Mouse (Mus musculus) right cerebral cortex, postnatal 25 days (tissue): ENCODE measurements at regions not wholly inside any gene's neighbourhood (a gene's known extent, or its start where the extent isn't known, plus 50 kb on each side); places are given as distances from the start of the nearest gene placed in this dataset.

Source experiments
- DNase-seq: peaks from one replicate; pipeline ENCODE4 v3.0.0; 2022

GRCm38 (mm10) chr9:120677216-120677615, 106.0 kb downstream of the Rpl14 start:
- DNase-seq: no peak

GRCm38 (mm10) chr9:120679822-120680426, 108.7 kb downstream of the Rpl14 start:
- DNase-seq: no peak

GRCm38 (mm10) chr9:120681404-120681803, 110.2 kb downstream of the Rpl14 start:
- DNase-seq: no peak

DNA sequence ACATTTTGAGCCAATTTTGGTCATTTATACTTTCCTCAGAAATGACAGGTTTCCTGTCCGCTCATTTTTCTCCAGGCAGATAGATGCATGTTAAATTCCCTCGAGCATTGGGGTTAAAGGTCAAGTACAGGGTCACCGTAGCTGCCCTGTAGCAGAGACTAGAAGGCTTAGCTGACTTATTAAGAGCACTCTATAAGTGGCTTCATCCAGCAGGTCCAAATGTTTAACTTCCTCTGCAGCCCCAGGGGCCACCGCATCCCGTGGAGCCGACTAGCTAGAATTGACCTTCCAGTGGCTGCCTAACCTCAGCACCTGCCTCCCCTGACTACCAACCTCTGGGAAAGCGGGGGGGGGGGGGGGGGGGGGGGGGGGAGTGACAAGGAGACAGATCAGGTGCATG, 114.7 kb downstream of the Rpl14 start:
- DNase-seq: no peak

DNA sequence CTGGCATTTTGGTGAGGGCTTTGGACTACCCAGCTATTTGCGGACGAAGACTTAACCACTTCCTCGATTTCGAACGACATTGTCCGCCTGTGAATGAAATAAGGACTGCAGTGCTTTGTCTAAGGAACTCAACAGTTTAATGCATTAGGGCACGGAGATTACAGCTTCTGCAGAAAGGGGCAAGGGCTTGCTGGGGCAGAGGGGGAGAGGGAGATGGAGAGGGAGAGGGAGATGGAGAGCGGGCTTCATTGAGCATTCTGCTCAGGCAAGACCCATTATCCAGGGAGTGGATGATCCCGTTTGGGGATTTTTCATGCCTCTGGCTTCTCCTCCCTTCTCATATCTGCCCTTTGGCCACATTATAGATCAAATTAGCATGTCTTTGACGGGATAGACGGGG, 117.8 kb downstream of the Rpl14 start:
- no peak for DNase-seq

GRCm38 (mm10) chr9:120690510-120690909, 119.3 kb downstream of the Rpl14 start:
- no peak for DNase-seq

- peak; percentile 65 for DNase-seq
Observed at GRCm38 (mm10) chr9:120690961-120691941, 120.0 kb downstream of the Rpl14 start.

GRCm38 (mm10) chr9:120691971-120692401, 120.7 kb downstream of the Rpl14 start:
- DNase-seq: no peak

GRCm38 (mm10) chr9:120694457-120694856, 123.2 kb downstream of the Rpl14 start:
- no peak for DNase-seq

- DNase-seq: no peak
Observed at GRCm38 (mm10) chr9:120695966-120696365, 124.7 kb downstream of the Rpl14 start.

GRCm38 (mm10) chr9:120697749-120698148, 126.5 kb downstream of the Rpl14 start:
- DNase-seq: no peak

DNA sequence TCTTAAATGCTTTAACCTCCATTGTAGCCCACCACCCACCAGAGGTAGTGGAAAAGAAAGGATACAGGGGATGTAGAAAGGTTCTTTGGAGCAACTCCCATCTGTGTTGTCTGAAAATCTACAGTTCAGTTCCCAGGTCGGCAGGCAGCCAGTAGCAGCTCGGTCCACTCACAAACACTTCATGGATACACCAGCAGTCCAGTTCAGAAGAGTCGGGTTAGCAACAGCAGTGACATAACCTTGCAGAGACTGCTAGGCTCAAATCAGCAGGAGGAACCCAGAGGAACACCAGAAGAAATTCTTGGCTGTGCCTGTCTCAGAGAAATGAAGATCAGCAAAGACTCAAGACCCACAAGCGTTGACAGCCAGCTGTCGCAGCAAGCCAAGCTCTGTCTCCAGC, 128.5 kb downstream of the Rpl14 start:
- DNase-seq: no peak

- DNase-seq: peak; percentile 41
Observed at GRCm38 (mm10) chr9:120702836-120703235, 131.6 kb downstream of the Rpl14 start.

DNA sequence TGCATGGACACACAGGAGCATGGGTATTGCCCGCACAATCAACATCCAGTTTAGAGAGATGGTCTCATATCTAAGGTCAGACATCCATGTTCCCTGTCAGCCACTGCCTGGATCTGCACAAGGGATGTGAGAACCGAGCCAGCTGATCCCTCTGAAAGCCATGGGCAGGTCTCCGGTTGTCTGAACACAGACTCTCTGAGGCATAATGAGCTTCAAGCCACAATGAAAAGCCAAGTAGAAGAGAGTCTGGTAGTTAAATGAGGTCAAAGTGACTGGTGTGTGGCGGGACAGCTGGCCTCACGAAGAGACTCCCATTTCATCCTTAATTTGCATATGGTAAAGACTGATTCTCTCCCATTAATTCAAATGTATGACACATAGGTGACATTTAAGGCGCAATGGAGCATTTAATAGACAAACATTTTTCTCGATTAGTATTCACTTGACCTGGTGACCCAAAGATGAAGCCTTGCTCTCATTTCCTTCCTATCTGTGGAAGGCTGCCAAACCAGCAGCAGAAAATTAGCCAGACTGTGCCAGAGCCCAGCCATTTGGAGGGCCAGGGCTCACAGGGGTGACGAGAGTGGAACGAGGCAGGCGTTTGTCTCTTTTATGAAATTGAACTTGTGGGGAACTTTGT, 132.2 kb downstream of the Rpl14 start:
- DNase-seq: no peak

DNA sequence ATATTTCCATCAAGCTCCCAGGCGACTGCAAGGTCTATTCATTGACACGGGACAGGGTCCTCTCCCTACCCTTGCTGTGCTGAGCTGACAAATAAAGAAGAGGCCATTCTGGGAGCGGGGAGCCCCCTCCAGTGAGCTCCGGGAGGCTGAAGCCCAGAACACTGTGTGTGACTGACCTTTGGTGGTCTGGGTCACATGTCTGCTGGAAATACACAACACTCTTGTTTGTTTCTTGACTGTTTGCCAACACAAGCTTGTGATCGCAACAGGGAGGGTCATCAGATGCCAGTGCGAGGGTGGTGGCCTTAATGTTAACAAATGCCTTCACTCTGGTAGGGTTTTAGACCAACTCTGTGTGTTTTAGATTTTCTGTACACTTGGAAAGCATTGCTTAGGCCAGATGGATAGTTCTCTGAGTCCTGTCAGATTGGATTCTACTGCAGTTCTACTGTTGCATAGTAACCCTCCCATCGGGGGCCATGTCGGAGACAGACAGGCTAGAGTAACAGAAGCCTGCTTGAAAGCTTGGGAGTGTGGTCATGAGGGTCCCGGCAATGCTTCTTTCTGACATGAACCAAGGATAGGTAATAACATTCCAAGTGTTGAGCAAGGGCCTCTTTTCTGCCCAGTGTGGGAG, 135.4 kb downstream of the Rpl14 start:
- no peak for DNase-seq

DNA sequence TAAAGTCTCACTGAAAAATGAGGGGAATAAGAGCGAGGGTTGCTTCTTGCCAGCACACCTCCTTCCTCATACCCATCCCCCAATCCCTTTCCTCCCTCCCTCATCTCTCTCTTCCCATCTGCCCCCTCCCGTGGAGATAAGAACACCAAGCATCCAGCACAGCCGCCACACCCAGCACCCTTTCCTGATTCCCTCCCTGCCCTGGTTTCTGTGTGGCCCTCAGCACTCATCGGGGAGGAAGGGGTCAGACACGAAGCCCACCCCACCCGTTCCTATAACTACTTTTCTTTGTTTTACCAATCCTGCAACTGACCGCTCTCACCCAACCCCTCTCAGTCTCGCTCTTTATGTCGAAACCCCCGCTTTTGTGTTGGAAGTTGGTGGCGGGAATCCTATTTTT, 137.3 kb downstream of the Rpl14 start:
- DNase-seq: no peak

DNA sequence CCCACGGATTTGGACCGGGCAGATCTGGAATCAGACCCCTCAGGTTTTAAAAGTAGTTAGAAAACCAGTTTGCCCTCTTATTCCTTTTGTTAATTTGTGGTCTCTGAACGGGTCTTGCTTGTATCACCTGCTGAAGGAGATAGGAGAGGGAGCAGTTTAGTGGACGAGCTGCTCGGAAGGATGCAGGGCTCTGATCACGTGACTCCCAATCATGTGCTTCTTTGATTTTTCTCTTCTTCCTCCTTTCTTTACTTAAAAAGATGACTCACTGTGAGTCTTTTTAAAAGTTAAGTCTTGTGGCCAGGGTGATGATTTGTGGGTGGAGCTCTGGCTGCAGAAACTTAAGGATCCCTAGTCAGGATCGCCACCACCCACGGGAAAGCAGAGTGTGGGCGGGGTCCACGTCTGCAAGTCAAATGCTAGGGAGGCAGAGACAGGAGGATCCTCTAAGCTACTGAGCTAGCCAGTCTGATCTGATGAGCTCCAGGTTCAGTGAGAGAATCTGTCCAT, 138.0 kb downstream of the Rpl14 start:
- DNase-seq: no peak

DNA sequence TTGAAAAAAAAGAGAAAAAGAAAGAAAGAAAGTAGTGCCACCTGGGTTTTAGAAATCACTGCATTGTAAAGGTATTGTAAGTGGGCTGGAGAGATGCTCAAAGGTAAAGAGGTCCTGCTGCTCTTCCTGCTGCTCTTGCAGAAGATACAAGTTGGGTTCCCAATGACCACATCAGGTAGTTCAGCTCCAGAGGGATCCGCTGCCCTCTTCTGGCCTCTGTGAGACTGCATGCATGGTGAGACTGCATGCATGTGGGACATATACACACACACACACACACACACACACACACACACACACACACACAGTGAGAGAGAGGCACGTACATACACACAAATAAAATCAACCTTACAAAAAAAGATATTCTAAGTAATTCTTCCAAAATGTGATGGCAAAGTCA, 141.7 kb downstream of the Rpl14 start:
- no peak for DNase-seq

DNA sequence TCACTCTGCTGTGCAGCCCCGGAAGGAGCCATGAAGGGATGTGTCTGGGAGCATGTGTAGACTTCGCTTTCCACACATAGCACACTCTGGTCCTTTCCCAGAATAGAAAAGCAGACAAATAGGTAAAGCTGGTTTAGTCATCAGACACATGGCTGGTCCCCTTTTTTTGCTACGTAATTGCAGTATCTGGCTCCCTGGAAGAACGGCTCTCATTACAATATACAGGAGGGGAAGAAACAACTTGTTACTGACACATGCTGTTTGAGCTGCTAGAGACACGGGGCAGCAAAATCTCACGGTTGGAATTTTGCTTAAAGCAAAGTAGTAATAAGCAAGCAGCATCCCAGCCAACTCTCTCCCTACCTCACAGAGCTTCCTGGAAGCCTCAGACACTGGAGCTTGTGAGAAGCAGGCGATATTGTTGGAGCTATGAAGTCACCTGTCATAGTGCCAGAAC, 144.4 kb downstream of the Rpl14 start:
- peak; percentile 48 for DNase-seq

GRCm38 (mm10) chr9:120718812-120719211, 147.6 kb downstream of the Rpl14 start:
- DNase-seq: no peak

GRCm38 (mm10) chr9:120721451-120722123, 150.3 kb downstream of the Rpl14 start:
- no peak for DNase-seq

- no peak for DNase-seq
Observed at GRCm38 (mm10) chr9:120723026-120723425, 151.8 kb downstream of the Rpl14 start.
